Mouse (Mus musculus) MN1 (cell line): ENCODE measurements around the gene Tada3.
"Not testable (repeated sequence)": the region's sequence is repeated elsewhere in the genome, so short reads cannot be mapped to it uniquely, and the experiment has no call there.

Source experiments
- DNase-seq: peaks from one replicate; pipeline ENCODE4 v3.0.0-alpha.2; 2016; ENCODE audit warnings: low spot score

The Tada3 gene

GRCm38 (mm10) chr6:113343177-113344092 lies 34.2 kb downstream of the Tada3 start, which contains the start of gene Camk1:
Gene Camk1 (minus strand): TSS chr6:113343984.
- peak; percentile 78 for DNase-seq

GRCm38 (mm10) chr6:113342297-113342696 lies 35.4 kb downstream of the Tada3 start:
- DNase-seq, result no peak

GRCm38 (mm10) chr6:113341574-113341973 lies 36.1 kb downstream of the Tada3 start:
- DNase-seq, result no peak

GRCm38 (mm10) chr6:113336852-113337620 lies 40.6 kb downstream of the Tada3 start:
- DNase-seq, result peak; percentile 34

- DNase-seq, result no peak
These were observed 43.5 kb downstream of the Tada3 start for GRCm38 (mm10) chr6:113334216-113334615.

- DNase-seq, result peak; percentile 96
These were observed 44.3 kb downstream of the Tada3 start for GRCm38 (mm10) chr6:113333137-113333950.

- DNase-seq, result not testable (repeated sequence)
These were observed 44.9 kb downstream of the Tada3 start for GRCm38 (mm10) chr6:113332734-113333133.

- no peak for DNase-seq
These were observed 46.0 kb downstream of the Tada3 start for GRCm38 (mm10) chr6:113331721-113332120.

- DNase-seq, result no peak
These were observed 47.1 kb downstream of the Tada3 start for GRCm38 (mm10) chr6:113330547-113330946.

- no peak for DNase-seq
These were observed 48.3 kb downstream of the Tada3 start for GRCm38 (mm10) chr6:113329396-113329795.

GRCm38 (mm10) chr6:113326533-113327315 lies 51.0 kb downstream of the Tada3 start, which contains the start of gene Ogg1:
Gene Ogg1 (plus strand): TSS chr6:113326972.
- peak; percentile 98 for DNase-seq
